Mouse (Mus musculus) R1 (cell line): ENCODE measurements around the gene Larp4b.
A peak's percentile ranks its signal among the peaks of the same experiment; 100 is the strongest.

ENCODE experiments used
- DNase-seq: peaks from one replicate; pipeline ENCODE4 v3.0.0-alpha.2; 2018; ENCODE audit warnings: low read depth, low spot score

Gene Larp4b

GRCm38 (mm10) chr13:9178718-9179117, 85.0 kb downstream of the Larp4b start:
- no peak for DNase-seq

DNA sequence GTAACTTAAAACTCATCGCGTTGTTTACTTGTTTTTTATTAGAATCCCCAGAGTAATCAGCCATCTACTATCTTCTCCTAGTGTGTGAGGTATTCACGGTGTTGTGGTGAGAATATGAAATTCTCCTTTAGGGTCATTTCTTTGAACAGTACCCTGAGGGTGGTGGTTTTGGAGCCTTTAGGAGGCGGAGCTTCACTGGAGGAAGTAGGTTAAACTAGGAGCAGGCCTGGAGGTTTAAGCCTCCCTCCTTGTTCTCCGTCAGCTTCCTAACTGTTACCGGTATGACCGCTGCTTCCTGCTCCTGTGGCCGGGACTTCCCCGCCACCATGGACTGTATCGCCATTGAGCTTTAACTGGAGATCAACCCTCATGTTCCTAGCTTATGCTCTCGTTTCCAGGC, 86.5 kb downstream of the Larp4b start:
- no peak for DNase-seq

GRCm38 (mm10) chr13:9181106-9181505, 87.4 kb downstream of the Larp4b start:
- no peak for DNase-seq

GRCm38 (mm10) chr13:9181666-9182264, 88.1 kb downstream of the Larp4b start:
- peak; percentile 82 for DNase-seq

GRCm38 (mm10) chr13:9184281-9184680, 90.6 kb downstream of the Larp4b start:
- DNase-seq: no peak

DNA sequence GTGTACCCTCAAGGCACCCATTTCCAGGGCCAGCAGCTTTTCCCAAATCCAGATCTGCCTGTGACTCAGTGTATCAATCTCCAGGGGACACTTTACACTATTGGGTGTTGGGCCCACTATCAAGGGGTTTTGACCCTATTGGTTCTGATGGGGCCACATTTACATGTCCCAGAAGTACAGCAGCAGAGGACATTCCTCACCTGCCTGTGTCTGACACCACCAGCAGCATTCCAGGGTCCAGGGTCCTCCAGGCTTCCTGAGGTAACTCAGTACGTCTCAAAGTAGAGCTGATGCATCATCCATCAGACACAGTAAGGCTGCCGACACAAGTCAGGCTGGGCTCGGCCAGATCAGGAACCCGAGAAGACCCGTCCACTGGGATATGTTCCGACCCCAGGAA, 91.0 kb downstream of the Larp4b start:
- no peak for DNase-seq

DNA sequence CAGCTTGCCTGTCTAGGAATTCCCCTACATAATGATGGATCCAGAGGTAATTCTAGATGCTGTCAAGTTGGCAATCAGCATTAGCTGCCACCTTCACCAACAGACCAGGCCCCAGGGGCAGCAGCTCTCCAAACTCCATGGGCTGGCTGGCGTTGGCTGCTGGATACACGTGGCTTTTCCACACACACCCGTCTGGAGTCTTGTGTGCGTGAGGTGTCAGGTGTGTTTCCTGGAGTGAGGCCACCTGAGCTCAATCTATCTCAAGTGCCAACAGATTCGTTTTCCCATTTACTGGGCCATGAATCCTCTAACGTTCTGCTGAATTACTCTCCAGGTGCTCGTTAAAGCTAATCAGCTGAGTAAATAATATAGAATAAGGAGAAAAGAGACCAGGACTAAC, 93.5 kb downstream of the Larp4b start:
- DNase-seq: no peak

DNA sequence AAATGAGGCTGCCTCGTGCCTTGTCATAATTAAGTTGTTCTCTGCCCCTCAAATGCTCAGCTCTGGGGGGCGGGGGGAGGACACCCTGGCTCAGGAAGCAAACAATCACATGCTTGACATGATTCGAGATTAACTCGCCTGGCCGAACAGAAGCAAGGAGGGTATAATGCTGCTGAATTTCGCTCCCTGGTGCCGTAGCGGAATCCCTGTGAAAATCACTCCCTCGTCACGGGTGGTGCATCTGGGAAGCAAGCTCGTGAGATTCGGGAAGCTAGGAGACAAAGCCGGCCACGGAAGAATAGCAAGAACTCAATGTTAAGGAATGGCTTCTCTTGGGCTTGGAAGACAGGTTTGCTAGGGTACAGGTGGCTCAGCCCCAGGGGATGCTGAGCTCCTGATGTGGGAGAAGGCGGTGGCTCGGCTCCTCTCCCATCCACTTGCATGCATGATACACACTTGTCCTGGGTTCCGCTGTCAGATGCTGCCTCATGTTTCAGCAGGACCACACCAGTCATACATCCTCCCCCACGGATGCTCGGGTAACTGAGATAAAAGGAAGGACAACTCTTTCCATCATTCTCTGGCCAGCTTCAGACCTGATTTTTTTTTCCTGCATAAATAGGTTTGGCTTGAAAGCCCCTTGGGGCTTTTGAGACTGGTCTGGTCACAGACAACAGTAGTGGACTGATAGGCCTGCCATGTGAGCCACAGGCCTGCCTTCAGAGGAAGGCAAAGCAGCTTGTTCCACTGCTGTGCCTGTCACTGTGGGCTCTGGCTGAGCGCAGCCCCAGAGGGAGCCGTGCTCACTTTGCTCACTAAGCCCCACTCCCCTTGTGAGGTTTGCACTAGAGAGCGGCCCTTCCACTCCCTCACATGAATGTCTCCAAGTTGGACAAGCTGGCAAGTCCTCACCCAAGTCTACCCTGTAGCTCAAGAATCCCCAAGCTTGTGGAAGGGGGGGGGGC, 94.2 kb downstream of the Larp4b start:
- DNase-seq: no peak

DNA sequence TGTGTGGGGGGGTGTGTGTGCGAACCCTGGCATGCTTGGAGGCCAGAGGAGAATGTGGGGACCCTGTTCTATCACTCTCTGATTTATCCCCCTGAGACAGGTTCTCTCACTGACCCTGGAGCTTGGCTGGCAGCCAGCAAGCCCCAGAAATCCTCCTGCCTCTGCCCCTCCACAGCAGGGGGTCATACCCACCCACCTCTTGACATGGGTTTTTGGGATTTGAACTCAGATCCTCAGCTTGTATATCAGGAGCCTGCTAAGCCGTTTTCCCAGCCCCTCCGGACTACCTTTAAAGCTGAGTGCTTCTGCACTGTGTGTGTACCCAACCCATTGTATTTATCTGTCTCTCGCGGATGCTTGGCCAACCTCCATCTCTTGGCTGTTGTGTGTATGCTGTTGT, 95.8 kb downstream of the Larp4b start:
- DNase-seq: no peak

DNA sequence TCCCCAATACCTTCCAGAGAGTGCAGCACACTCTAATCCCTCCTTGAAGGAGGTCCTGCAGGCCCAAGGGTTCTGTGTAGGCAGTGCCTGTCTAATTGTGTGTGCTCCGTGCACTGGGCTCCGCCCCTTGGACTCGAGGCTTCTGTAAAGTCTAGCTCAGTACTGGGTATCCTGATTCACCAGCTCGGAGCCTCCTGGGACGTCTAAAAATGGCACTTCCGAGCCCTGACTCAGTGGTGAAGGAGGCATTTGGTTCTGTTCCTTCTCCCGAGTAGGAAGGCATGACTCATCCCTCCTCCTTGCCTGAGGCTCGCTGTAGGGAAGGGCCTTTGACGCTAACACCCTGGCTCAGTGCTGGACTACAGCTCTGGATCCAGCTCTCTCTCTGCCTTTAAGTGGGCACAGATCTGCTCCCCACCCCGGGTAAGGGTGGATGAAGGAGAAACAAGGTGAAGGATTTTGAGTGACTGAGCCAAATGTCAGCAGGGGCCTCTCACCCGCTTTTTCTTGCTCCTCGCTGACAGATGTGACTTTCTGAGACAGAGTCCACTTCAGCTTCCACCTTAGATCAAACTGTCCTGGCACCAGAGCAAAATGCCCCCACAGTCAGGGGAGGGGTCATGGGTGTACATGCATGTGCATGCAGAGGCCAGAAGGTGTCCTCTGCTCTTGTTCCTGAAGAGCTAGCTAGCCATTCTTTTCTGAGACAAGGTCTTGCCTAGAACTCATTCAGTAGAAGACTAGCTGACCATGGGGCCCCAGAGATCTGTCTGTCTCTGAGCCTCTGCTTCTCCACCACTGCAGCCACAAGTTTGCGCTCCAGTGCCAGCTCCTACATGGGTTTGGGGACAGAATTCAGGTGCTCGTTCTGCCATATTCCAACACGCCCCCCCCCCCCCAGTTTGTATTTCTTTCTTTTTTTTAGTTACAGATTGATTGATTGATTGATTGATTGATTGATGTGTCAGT, 97.8 kb downstream of the Larp4b start:
- DNase-seq: peak; percentile 41

GRCm38 (mm10) chr13:9192797-9193330, 99.2 kb downstream of the Larp4b start:
- no peak for DNase-seq

- DNase-seq: peak; percentile 78
These were observed 101.0 kb downstream of the Larp4b start for GRCm38 (mm10) chr13:9194656-9195055.

DNA sequence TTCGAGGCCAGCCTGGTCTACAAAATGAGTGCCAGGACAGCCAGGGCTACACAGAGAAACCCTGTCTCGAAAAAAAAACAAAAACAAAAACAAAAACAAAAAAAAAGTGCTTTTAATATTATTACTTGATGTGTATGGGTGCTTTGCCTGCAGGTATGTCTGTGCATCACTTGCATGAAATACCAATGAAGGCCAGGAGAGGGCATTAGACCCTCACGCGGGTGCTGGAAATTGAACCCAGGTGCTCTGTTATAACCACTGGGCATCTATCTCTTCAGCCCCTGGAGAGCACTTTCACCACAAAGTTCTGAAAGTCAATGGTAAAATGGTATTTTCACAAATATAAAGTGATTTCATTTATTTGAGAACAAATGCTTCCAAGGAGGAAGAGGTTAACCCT, 101.9 kb downstream of the Larp4b start:
- DNase-seq: peak; percentile 73

DNA sequence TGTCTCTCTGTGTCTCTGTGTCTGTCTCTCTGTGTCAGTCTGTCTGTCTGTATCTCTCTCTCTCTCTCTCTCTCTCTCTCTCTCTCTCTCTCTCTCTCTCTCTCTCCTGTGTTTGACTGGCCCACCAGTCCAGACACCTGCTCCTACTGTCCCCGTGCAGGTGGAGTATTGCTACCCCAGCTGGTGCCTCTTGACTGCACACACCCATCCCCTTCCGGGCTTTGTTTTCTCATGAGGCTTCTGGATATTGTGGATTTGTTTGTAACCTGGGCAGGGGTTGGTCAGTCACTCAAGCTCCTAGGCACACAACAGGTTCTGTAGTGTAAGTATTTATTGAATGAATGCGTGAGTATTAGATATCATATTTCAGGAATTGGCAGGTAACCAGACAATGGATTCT, 104.4 kb downstream of the Larp4b start:
- DNase-seq: no peak

- peak; percentile 68 for DNase-seq
These were observed 105.2 kb downstream of the Larp4b start for GRCm38 (mm10) chr13:9198728-9199464.

DNA sequence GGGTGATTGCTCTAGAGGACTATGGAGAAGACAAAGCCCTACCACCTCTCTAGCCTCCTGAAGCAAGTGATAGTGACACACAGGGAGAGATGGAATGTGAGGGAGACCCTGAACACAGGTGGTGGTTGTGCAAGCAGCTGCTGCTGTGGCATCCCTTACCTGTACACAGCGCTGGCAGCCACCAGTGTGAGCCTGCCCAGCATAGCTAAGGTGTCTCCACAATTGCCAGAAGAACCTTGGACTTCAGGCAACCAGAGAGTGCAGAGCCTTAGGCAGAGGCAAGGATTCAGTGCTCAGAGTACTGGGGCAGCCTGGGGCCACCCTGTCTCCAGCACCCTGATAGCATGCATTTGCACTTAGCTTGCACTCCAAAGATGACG, 105.8 kb downstream of the Larp4b start:
- DNase-seq: no peak

GRCm38 (mm10) chr13:9222761-9223405, 129.2 kb downstream of the Larp4b start:
- no peak for DNase-seq
